Mouse (Mus musculus): ENCODE measurements around the gene Hspa12a.

Hspa12a gene

DNA sequence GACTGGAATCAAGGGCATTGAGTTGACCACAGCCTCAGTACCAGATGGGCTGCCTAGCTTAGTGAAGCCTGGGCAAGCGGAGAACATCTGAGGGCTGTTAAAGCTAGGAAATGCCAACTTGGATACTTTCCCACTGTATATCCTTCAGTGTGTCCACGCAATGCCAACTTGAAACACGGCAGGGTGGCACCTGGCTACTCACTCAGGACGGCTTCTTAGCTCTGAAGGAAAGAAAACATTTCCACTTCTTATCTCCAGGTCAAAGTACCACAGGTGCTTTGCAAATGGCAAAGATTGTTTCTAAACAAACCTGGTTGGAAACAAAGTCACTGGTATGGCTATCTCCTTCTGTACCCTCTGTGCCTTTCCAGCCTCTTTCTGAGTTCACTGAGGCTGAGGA is 184.6 kb downstream of the Hspa12a start:
- DNase-seq (ENCODE audit: low spot score in 2 of 2) = no peak

DNA sequence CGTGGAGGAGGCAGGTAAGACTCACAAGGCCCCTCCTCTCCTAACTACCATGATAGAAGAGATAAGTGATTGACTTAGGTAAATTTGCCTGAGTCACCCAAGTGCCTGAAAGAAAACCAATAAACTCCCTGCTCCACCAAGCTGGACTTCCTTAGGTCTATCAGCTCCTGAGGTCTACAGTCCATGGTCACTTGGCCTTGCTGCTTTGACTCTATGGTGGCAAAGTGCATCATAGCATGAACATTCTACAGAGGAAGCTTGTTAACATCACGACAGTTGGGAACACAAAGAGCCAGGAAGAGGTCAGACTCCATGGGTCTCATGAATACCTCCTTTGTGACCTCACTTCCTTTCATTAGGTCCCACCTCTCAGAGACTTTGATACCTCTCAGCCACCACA is 191.9 kb downstream of the Hspa12a start:
- no peak for DNase-seq (ENCODE audit: low spot score in 2 of 2)

DNA sequence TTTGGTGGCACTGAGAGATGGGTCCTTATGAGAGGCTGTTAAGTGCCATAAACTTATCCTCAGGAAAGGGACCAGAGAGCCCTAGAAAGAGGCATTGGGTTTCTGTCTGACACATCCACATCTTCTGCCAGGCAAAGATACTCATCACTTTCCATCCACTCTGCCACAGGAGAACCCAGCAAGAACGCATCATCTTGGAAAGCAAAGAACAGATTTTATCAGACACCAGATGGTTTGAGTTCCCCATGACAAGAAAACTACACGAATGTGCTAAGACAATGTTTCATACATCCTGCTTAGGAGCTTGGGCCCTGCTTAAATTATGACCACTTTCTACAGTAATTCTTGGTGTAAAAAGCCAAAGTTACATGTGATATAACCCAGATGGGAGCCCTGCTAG is 192.6 kb downstream of the Hspa12a start:
- DNase-seq (ENCODE audit: low spot score in 2 of 2) = no peak

DNA sequence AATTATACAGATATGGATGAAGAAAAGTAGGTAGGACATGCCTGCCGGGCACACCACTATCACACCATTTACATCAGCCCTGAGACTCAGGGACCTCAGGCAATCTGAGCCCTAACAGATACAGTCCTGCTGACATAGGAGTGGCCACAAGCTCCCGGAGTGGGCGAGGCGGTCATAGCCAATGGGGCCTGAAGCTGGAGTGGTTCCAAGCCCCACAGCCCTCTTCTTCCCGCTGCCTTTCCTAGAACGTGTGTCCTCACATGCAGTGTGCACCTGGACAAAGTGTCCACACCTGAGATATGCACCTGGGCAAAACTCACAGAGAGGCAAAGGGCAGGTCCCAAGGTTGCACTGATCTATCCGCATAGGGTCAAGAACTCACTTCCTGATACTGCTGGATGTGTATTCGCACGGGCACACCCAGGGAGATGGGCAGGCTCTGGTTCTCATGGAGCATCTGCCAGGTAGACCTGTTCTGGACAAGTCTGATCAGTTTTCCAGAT is 195.9 kb downstream of the Hspa12a start:
- no peak for DNase-seq (ENCODE audit: low spot score in 2 of 2)

Measured in spleen, postnatal 36 days (tissue).